Mouse (Mus musculus) thymus, adult 2 months (tissue): Measurements from ENCODE around the gene Omd.

Experiments used
- CTCF ChIP-seq: fragments of 200-500 bp; IDR thresholded peaks from 2 replicates; pipeline ENCODE4 v1.5.1; 2012; ENCODE audit warnings: mild to moderate bottlenecking, control low read depth, low read length, moderate library complexity, borderline replicate concordance; ENCODE audit not compliant: control insufficient read depth, poor library complexity, insufficient read depth; ENCODE audit errors: extremely low read depth
- POLR2A ChIP-seq: fragments of 200-500 bp; IDR thresholded peaks from 2 replicates; pipeline ENCODE4 v1.6.1; 2012; ENCODE audit warnings: mild to moderate bottlenecking, low read length, control low read depth, moderate library complexity; ENCODE audit not compliant: control insufficient read depth, poor library complexity, insufficient read depth; ENCODE audit errors: extremely low read depth

DNA sequence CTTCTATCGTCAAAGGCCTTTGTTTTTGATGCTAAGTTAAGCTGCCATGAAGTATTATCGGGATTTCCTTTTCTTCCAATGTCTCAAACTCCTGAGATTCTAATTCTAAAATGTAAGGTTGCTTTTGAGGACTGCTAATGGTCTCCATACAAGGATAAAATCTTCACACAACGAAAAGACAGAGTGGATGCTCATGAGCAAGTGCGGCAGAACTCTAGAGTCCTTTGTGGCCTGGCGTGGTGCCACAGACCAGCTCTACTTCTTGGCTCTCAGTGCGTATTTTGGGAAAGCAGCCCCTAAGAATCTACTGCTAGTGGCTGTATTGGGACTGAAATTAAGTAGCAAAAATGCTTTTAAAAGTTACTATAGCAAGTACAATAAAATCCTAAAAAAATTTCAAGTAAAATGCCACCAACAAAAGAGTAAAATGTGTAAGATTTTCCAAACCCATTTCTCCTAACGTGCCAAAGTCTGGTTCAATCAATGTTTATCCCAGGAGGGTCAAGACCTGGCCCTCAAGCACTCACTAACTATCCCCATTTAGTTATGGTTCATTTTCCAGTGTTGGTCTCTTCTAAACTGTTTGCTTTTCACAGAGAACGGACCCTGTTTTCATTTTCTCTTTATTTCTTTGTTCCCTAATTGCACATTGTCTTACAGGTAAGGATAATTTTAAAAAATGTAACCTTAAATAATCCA lies 2.2 kb downstream of the Omd start:
- TF ChIP-seq POLR2A (no peak), CTCF (no peak)
